Mouse (Mus musculus) CH12.LX (cell line): ENCODE measurements around the gene Atp1a1. TPM values are rescaled to one million over a fixed set of nuclear protein-coding genes. Genes with fewer than 3 reads are reported as not detected.

ENCODE experiments used
- DNase-seq: peaks from one replicate; pipeline ENCODE4 v3.0.0-alpha.2; 2013; ENCODE audit errors: extremely low read depth
- H3K27ac ChIP-seq: 2 replicates; pipeline ENCODE4 v1.5.1; 2012; ENCODE audit warnings: low read depth, mild to moderate bottlenecking, control low read depth, moderate library complexity; ENCODE audit not compliant: insufficient read depth
- H3K27me3 ChIP-seq: replicated peaks from 2 replicates; pipeline ENCODE3; 2012; ENCODE audit warnings: inconsistent platforms
- H3K36me3 ChIP-seq, 2 experiments: replicated peaks in 1 of 2; 2 replicates each; pipeline versions ENCODE3 to v1.6.1; 2012; ENCODE audit warnings: inconsistent platforms in 1 of 2, low read length in 1 of 2, mild to moderate bottlenecking in 1 of 2, mixed read lengths in 1 of 2, moderate library complexity in 1 of 2; ENCODE audit not compliant: control insufficient read depth in 1 of 2, insufficient read depth in 1 of 2
- H3K4me1 ChIP-seq, 2 experiments: 2 replicates each; pipeline ENCODE4 v1.6.1; 2012; ENCODE audit warnings: inconsistent platforms in 1 of 2, moderate library complexity in 1 of 2; ENCODE audit not compliant: insufficient read depth in 2 of 2, control insufficient read depth in 1 of 2
- H3K4me2 ChIP-seq: 2 replicates; pipeline ENCODE4 v1.6.1; 2012; ENCODE audit warnings: low read depth, mild to moderate bottlenecking, control low read depth; ENCODE audit not compliant: poor library complexity, insufficient read depth, severe bottlenecking
- H3K4me3 ChIP-seq, 3 experiments: fragments of 150-350 bp in 1 of 3; sonication (generic) in 1 of 3; replicated peaks in 1 of 3; 2 replicates each; pipeline versions ENCODE3 to v1.5.1; 2011 to 2012; ENCODE audit warnings: low read depth in 2 of 3, low read length in 2 of 3, mild to moderate bottlenecking in 2 of 3, moderate library complexity in 2 of 3, control low read depth in 1 of 3, improper control_type of control experiment in 1 of 3, inconsistent platforms in 1 of 3, mixed read lengths in 1 of 3; ENCODE audit not compliant: poor library complexity in 1 of 3
- H3K79me2 ChIP-seq: replicated peaks from 2 replicates; pipeline ENCODE4 v1.6.1; 2012; ENCODE audit warnings: mild to moderate bottlenecking, moderate library complexity; ENCODE audit not compliant: control insufficient read depth, poor library complexity, insufficient read depth, severe bottlenecking; ENCODE audit errors: extremely low read depth
- H3K9ac ChIP-seq: 2 replicates; pipeline ENCODE4 v1.6.1; 2012; ENCODE audit warnings: low read depth, mild to moderate bottlenecking, control low read depth, moderate library complexity; ENCODE audit not compliant: insufficient read depth
- H3K9me3 ChIP-seq: replicated peaks from 2 replicates; pipeline ENCODE3; 2012; ENCODE audit warnings: low read length, inconsistent platforms, mixed read lengths
- CHD1 ChIP-seq: IDR thresholded peaks from 2 replicates; pipeline ENCODE4 v1.6.1; 2012; ENCODE audit warnings: low read depth, low read length, improper control_type of control experiment, inconsistent platforms
- CTCF ChIP-seq, 2 experiments: IDR thresholded peaks in 1 of 2; conservative IDR thresholded peaks in 1 of 2; 2 replicates each; pipeline ENCODE4 v1.5.1; 2011 to 2012; ENCODE audit warnings: low read depth in 2 of 2, low read length in 2 of 2, improper control_type of control experiment in 1 of 2, inconsistent platforms in 1 of 2, mild to moderate bottlenecking in 1 of 2, moderate library complexity in 1 of 2
- ELF1 ChIP-seq: IDR thresholded peaks from 2 replicates; pipeline ENCODE4 v1.6.1; 2014; ENCODE audit warnings: low read depth, mild to moderate bottlenecking, inconsistent platforms, low read length, improper control_type of control experiment
- EP300 ChIP-seq: IDR thresholded peaks from 2 replicates; pipeline ENCODE4 v1.6.1; 2011; ENCODE audit warnings: low read length, improper control_type of control experiment
- ETS1 ChIP-seq: conservative IDR thresholded peaks from 2 replicates; pipeline ENCODE4 v1.6.1; 2012; ENCODE audit warnings: low read depth, mild to moderate bottlenecking, inconsistent platforms, low read length, improper control_type of control experiment, moderate library complexity
- GABPA ChIP-seq: IDR thresholded peaks from 2 replicates; pipeline ENCODE4 v1.6.1; 2012; ENCODE audit warnings: low read depth, low read length, improper control_type of control experiment, inconsistent platforms; ENCODE audit not compliant: insufficient replicate concordance
- IRF4 ChIP-seq: IDR thresholded peaks from 2 replicates; pipeline ENCODE4 v1.6.1; 2014; ENCODE audit warnings: low read depth, mild to moderate bottlenecking, inconsistent platforms, low read length, improper control_type of control experiment
- JUN ChIP-seq: IDR thresholded peaks from 2 replicates; pipeline ENCODE4 v1.6.1; 2011; ENCODE audit warnings: low read depth, mild to moderate bottlenecking, low read length, improper control_type of control experiment, moderate library complexity; ENCODE audit not compliant: insufficient read depth
- KAT2A ChIP-seq: IDR thresholded peaks from 2 replicates; pipeline ENCODE4 v1.6.1; 2012; ENCODE audit warnings: low read length, improper control_type of control experiment, inconsistent platforms; ENCODE audit not compliant: insufficient replicate concordance
- MAFK ChIP-seq: IDR thresholded peaks from 2 replicates; pipeline ENCODE4 v1.6.1; 2011; ENCODE audit warnings: low read length, improper control_type of control experiment; ENCODE audit not compliant: insufficient replicate concordance
- MAZ ChIP-seq: IDR thresholded peaks from 2 replicates; pipeline ENCODE4 v1.6.1; 2012; ENCODE audit warnings: low read depth, mild to moderate bottlenecking, inconsistent platforms, low read length, improper control_type of control experiment, moderate library complexity
- NELFE ChIP-seq: IDR thresholded peaks from 2 replicates; pipeline ENCODE4 v1.6.1; 2011; ENCODE audit warnings: low read depth, low read length, improper control_type of control experiment
- POLR2A ChIP-seq: IDR thresholded peaks from 2 replicates; pipeline ENCODE4 v1.6.1; 2011; ENCODE audit warnings: low read depth, mild to moderate bottlenecking, improper control_type of control experiment, low read length
- RAD21 ChIP-seq: IDR thresholded peaks from 2 replicates; pipeline ENCODE4 v1.6.1; 2011; ENCODE audit warnings: low read depth, mild to moderate bottlenecking, low read length, improper control_type of control experiment, moderate library complexity
- RCOR1 ChIP-seq: conservative IDR thresholded peaks from 2 replicates; pipeline ENCODE4 v1.6.1; 2012; ENCODE audit warnings: low read depth, mild to moderate bottlenecking, inconsistent platforms, low read length, improper control_type of control experiment
- SIN3A ChIP-seq: IDR thresholded peaks from 2 replicates; pipeline ENCODE4 v1.6.1; 2012; ENCODE audit warnings: low read length, improper control_type of control experiment, inconsistent platforms
- SMC3 ChIP-seq: IDR thresholded peaks from 2 replicates; pipeline ENCODE4 v1.6.1; 2011; ENCODE audit warnings: low read depth, low read length, improper control_type of control experiment
- TBP ChIP-seq: conservative IDR thresholded peaks from 2 replicates; pipeline ENCODE4 v1.6.1; 2011; ENCODE audit warnings: low read depth, low read length, improper control_type of control experiment
- TCF12 ChIP-seq: IDR thresholded peaks from 2 replicates; pipeline ENCODE4 v1.6.1; 2014; ENCODE audit warnings: low read depth, mild to moderate bottlenecking, inconsistent platforms, low read length, improper control_type of control experiment
- USF1 ChIP-seq: IDR thresholded peaks from 2 replicates; pipeline ENCODE4 v1.6.1; 2014; ENCODE audit warnings: low read depth, mild to moderate bottlenecking, inconsistent platforms, low read length, improper control_type of control experiment
- USF2 ChIP-seq: conservative IDR thresholded peaks from 2 replicates; pipeline ENCODE4 v1.6.1; 2011; ENCODE audit warnings: low read depth, low read length, improper control_type of control experiment
- ZC3H11A ChIP-seq: IDR thresholded peaks from 2 replicates; pipeline ENCODE4 v1.6.1; 2012; ENCODE audit warnings: low read depth, mild to moderate bottlenecking, inconsistent platforms, low read length, improper control_type of control experiment
- ZNF384 ChIP-seq: IDR thresholded peaks from 2 replicates; pipeline ENCODE4 v1.6.1; 2012; ENCODE audit warnings: low read depth, low read length, improper control_type of control experiment, inconsistent platforms
- dilution Hi-C: fragments of 300-500 bp; cut with MboI; formaldehyde crosslinking; loops from 2 replicates; pipeline ENCODE4 v1.14.3; 2020; ENCODE audit warnings: low sequenced_read_pairs; ENCODE audit not compliant: extremely low pct_unique_long_range_greater_than_20kb, extremely low pct_ligation_motif_present
- in situ Hi-C: fragments of 300-500 bp; cut with MboI; formaldehyde crosslinking; loops from 3 replicates; pipeline ENCODE4 v1.14.3; 2019; ENCODE audit warnings: low sequenced_read_pairs, low pct_ligation_motif_present, low pct_unique_long_range_greater_than_20kb, mixed read lengths
- polyA plus RNA-seq: library from polyadenylated mRNA; unstranded; fragments of >175 nt; gene quantifications from 2 replicates; pipeline ENCODE4 v1.2.1, GENCODE M21; 2012; ENCODE audit warnings: low read depth; ENCODE audit not compliant: insufficient read length
- total RNA-seq, 2 experiments: library from RNA; depleted of rRNA; stranded (reverse); fragments of 300-350 nt in 1 of 2; fragments of >200 nt in 1 of 2; gene quantifications; 2 replicates each; pipeline ENCODE4 v1.2.3; 2012 to 2014

The Atp1a1 gene
- total and polyA plus RNA-seq, 3 experiments: 215 to 337 (median 219) TPM

DNA sequence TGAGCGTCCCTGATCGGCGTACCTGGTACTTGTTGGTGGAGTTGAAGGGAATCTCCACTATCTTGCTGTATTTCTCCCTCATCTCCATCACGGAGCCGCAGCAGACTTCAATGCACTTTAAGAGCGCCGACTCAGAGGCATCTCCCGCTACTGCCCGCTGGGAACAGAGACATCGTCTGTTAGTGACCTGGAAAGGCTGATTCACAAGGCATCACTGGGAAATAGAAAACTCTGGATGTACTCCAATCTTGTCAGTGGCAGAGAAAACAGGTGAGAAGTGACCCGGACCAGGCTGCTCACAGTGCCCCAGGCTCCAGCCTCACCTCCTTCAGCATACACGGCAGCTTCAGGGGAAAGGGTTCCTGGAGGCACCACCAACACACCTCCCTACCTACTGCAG lies 17.7 kb downstream of the Atp1a1 start:
- H3K4me1 ChIP-seq: peaks cover 0 to 16% of the 10 kb centered on the region in 2 experiments; a peak in 2 of 4 replicates
- H3K27ac ChIP-seq: no peak overlapping the region
- H3K4me2 ChIP-seq: no peak overlapping the region
- TF ChIP-seq GABPA: no peak
- no peak for TF ChIP-seq USF2
- no peak for TF ChIP-seq ZNF384
- TF ChIP-seq MAFK: no peak
- TF ChIP-seq IRF4: no peak
- no peak for TF ChIP-seq KAT2A
- no peak for TF ChIP-seq RCOR1
- TF ChIP-seq MAZ: no peak
- TF ChIP-seq ZC3H11A: no peak
- TF ChIP-seq RAD21: no peak
- no peak for TF ChIP-seq EP300
- TF ChIP-seq SMC3: no peak
- TF ChIP-seq ETS1: no peak
- TF ChIP-seq SIN3A: no peak
- H3K9me3 ChIP-seq: no peaks in the 10 kb centered on the region
- no peaks in the 10 kb centered on the region for H3K27me3 ChIP-seq
- dilution Hi-C loops (no loop called here), in situ Hi-C loops (no loop called here)
- H3K36me3 ChIP-seq: peaks cover 93 to 100% of the 10 kb centered on the region in 2 experiments
- no peak overlapping the region for H3K9ac ChIP-seq
- H3K4me3 ChIP-seq: no peak overlapping the region
- DNase-seq: no peak
- no peaks in the 10 kb centered on the region for H3K79me2 ChIP-seq

DNA sequence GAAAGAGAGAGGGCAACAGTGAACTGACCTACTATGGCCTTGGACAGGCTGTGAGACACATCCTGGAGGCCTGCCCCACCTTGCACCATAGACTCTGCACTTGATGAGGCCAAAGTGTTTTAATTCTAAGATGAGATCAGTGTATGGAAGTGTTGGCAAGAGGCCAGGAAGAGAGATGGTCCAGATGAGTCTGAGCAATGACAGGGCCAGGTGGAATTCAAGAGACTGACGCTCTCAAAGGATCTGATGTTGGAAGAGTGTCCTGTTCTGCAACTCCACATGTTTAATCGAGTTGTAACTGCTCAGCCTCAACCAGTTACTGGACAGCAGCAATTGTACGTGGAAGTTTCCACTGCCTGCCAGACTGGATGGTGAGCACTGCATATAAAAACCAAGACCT lies 26.4 kb downstream of the Atp1a1 start:
- Histone ChIP-seq H3K36me3 (peaks cover 75 to 90% of the 10 kb centered on the region in 2 experiments), H3K9me3 (no peaks in the 10 kb centered on the region), H3K4me3 (no peak overlapping the region), H3K79me2 (no peaks in the 10 kb centered on the region), H3K27ac (no peak overlapping the region), H3K9ac (no peak overlapping the region), H3K4me1 (no peaks in the 10 kb centered on the region), H3K4me2 (no peak overlapping the region), H3K27me3 (no peaks in the 10 kb centered on the region)
- DNase-seq: no peak
- dilution Hi-C loops: no loop called here
- in situ Hi-C loops: no loop called here
- TF ChIP-seq JUN (no peak), CHD1 (no peak), CTCF (conservative IDR thresholded peaks at IDR 0.05 in 1 of 2, IDR thresholded peaks at IDR 0.05 in 1 of 2; ENCODE audit: low read depth in 2 of 2, low read length in 2 of 2) (no peak), POLR2A (no peak), ELF1 (no peak), TBP (no peak), NELFE (no peak), USF2 (no peak), RAD21 (no peak), SIN3A (no peak), USF1 (no peak), RCOR1 (no peak), ZNF384 (no peak), TCF12 (no peak), SMC3 (no peak), EP300 (no peak)
